ENCODE assay signal across 10 mouse cellular contexts in genomic region chr9:78479308-78479707, GRCm38 (mm10). TPM values are rescaled to one million over a fixed set of nuclear protein-coding genes. Genes with fewer than 3 reads are reported as not detected.
DNase-seq lines count a peak whose midpoint lies in the region; ATAC-seq and TF ChIP-seq lines count a peak whose summit lies in the region.
"Not testable (repeated sequence)": the region's sequence is repeated elsewhere in the genome, so short reads cannot be mapped to it uniquely, and the experiment has no call there.
"Had no signal": no experiment of that assay in that cellular context is flagged by ENCODE, and none has a peak within 500 bp of the region (broad histone marks: within the 10 kb centered on the region; RNA-seq: fewer than 3 reads in every experiment).

No protein-coding gene starts in this region.

- not testable (repeated sequence) for ATAC-seq in forebrain, embryonic 11.5 days (replicated peaks; ENCODE audit: low FRiP score); heart, embryonic 13.5 days (ENCODE audit: extremely low read depth, insufficient number of reproducible peaks, low FRiP score, low TSS enrichment); hindbrain, postnatal 0 days; limb, embryonic 11.5 days (ENCODE audit: insufficient number of reproducible peaks, low FRiP score, low TSS enrichment, low read depth); liver, postnatal 0 days; midbrain, postnatal 0 days (ENCODE audit: low FRiP score); stomach, postnatal 0 days (ENCODE audit: low FRiP score, low TSS enrichment)

- H3K9me3 ChIP-seq in forebrain, embryonic 11.5 days (ENCODE audit: control insufficient read depth, low read length); heart, embryonic 13.5 days; hindbrain, postnatal 0 days (ENCODE audit: low read length); limb, embryonic 11.5 days (ENCODE audit: control insufficient read depth, low read length); liver, postnatal 0 days (ENCODE audit: low read length); midbrain, postnatal 0 days (ENCODE audit: low read length); stomach, postnatal 0 days (ENCODE audit: control insufficient read depth, low read length): not testable (repeated sequence)

- peak overlapping the region; percentile 53 for H3K9ac ChIP-seq in forebrain, embryonic 11.5 days (ENCODE audit: low read length)
- peak overlapping the region; percentile 100 for H3K9ac ChIP-seq in heart, embryonic 13.5 days
- H3K9ac ChIP-seq in hindbrain, postnatal 0 days (replicated peaks; ENCODE audit: low read length); limb, embryonic 11.5 days (ENCODE audit: low read length); midbrain, postnatal 0 days (replicated peaks; ENCODE audit: low read length, poor library complexity, severe bottlenecking); stomach, postnatal 0 days (ENCODE audit: low read length): not testable (repeated sequence)
- H3K9ac ChIP-seq in liver, postnatal 0 days (replicated peaks), result peak overlapping the region; percentile 51

- not testable (repeated sequence) for H3K27me3 ChIP-seq in forebrain, embryonic 11.5 days (ENCODE audit: control insufficient read depth, insufficient read depth, low read length); heart, embryonic 13.5 days (replicated peaks); hindbrain, postnatal 0 days (ENCODE audit: insufficient read depth, low read length); limb, embryonic 11.5 days (ENCODE audit: control insufficient read depth, insufficient read depth, low read length); liver, postnatal 0 days (ENCODE audit: insufficient read depth, low read length); midbrain, postnatal 0 days (ENCODE audit: insufficient read depth, low read length); stomach, postnatal 0 days (ENCODE audit: control insufficient read depth, insufficient read depth, low read length)

- 31% methylated on average over 8 of the region's 8 CpGs for whole genome bisulfite sequencing in forebrain, embryonic 11.5 days
- 28% methylated on average over 8 of the region's 8 CpGs for WGBS in heart, embryonic 13.5 days
- WGBS in hindbrain, postnatal 0 days, result 13% methylated on average over 8 of the region's 8 CpGs
- 35% methylated on average over 8 of the region's 8 CpGs for WGBS in limb, embryonic 11.5 days
- WGBS in liver, postnatal 0 days (ENCODE audit: insufficient replicate concordance), result 29% methylated on average over 8 of the region's 8 CpGs
- WGBS in midbrain, postnatal 0 days, result 24% methylated on average over 7 of the region's 8 CpGs
- 24% methylated on average over 7 of the region's 8 CpGs for WGBS in stomach, postnatal 0 days

- peak overlapping the region; percentile 99 for H3K4me3 ChIP-seq in forebrain, embryonic 11.5 days (ENCODE audit: low read depth, low read length)
- peak overlapping the region; percentile 100 for H3K4me3 ChIP-seq in heart, embryonic 13.5 days
- H3K4me3 ChIP-seq in hindbrain, postnatal 0 days (ENCODE audit: low read length), result peak overlapping the region; percentile 21; the same call in 1 of the 2 replicates
- peak overlapping the region; percentile 99 for H3K4me3 ChIP-seq in limb, embryonic 11.5 days (ENCODE audit: low read depth, low read length)
- peak overlapping the region; percentile 94 for H3K4me3 ChIP-seq in liver, postnatal 0 days (ENCODE audit: low read depth, low read length)
- H3K4me3 ChIP-seq in midbrain, postnatal 0 days (ENCODE audit: low read depth, low read length), result peak overlapping the region; percentile 97
- H3K4me3 ChIP-seq in stomach, postnatal 0 days (ENCODE audit: low read depth, low read length), result peak overlapping the region; percentile 12; the same call in 1 of the 2 replicates

- not testable (repeated sequence) for TF ChIP-seq CTCF in hindbrain, postnatal 0 days (IDR thresholded peaks at IDR 0.05; ENCODE audit: low read depth); liver, postnatal 0 days (IDR thresholded peaks at IDR 0.05; ENCODE audit: low read depth); midbrain, postnatal 0 days (IDR thresholded peaks at IDR 0.05); stomach, postnatal 0 days (IDR thresholded peaks at IDR 0.05; ENCODE audit: low read depth)

- peak; percentile 38 for DNase-seq in adipocyte (ENCODE audit: low spot score)
- DNase-seq in forebrain, embryonic 11.5 days (ENCODE audit: low spot score); hindbrain, postnatal 0 days (ENCODE audit: low spot score); limb, embryonic 11.5 days (ENCODE audit: low spot score); liver, postnatal 0 days; midbrain, postnatal 0 days (ENCODE audit: low spot score); stomach, postnatal 0 days (ENCODE audit: low spot score): not testable (repeated sequence)

- not testable (repeated sequence) for H3K36me3 ChIP-seq in forebrain, embryonic 11.5 days (ENCODE audit: control insufficient read depth, insufficient read depth, low read length)
- H3K36me3 ChIP-seq in heart, embryonic 13.5 days, result peaks cover 47% of the 10 kb centered on the region
- peaks cover 24% of the 10 kb centered on the region for H3K36me3 ChIP-seq in hindbrain, postnatal 0 days (ENCODE audit: insufficient read depth, low read length)
- H3K36me3 ChIP-seq in limb, embryonic 11.5 days (ENCODE audit: control insufficient read depth, insufficient read depth, low read length), result peaks cover 11% of the 10 kb centered on the region; the same call in 1 of the 2 replicates
- H3K36me3 ChIP-seq in liver, postnatal 0 days (replicated peaks; ENCODE audit: insufficient read depth, low read length), result peaks cover 40% of the 10 kb centered on the region
- H3K36me3 ChIP-seq in midbrain, postnatal 0 days (ENCODE audit: insufficient read depth, low read length), result peaks cover 14% of the 10 kb centered on the region; the same call in 1 of the 2 replicates
- H3K36me3 ChIP-seq in stomach, postnatal 0 days (ENCODE audit: control insufficient read depth, insufficient read depth, low read length), result peaks cover 19% of the 10 kb centered on the region; the same call in 1 of the 2 replicates

- H3K27ac ChIP-seq in forebrain, embryonic 11.5 days (ENCODE audit: low read depth, low read length); heart, embryonic 13.5 days (replicated peaks); hindbrain, postnatal 0 days; limb, embryonic 11.5 days (replicated peaks; ENCODE audit: low read depth, low read length); midbrain, postnatal 0 days (ENCODE audit: low read depth, low read length); stomach, postnatal 0 days (replicated peaks): not testable (repeated sequence)
- 0 out of 2 replicates have a peak overlapping the region, but pooled peaks have one; percentile 18 for H3K27ac ChIP-seq in liver, postnatal 0 days (ENCODE audit: low read depth)

- not testable (repeated sequence) for TF ChIP-seq EP300 in liver, postnatal 0 days (IDR thresholded peaks at IDR 0.05; ENCODE audit: low read depth); stomach, postnatal 0 days (optimal IDR thresholded peaks at IDR 0.05)

- H3K4me2 ChIP-seq in forebrain, embryonic 11.5 days (ENCODE audit: low read depth, low read length, severe bottlenecking), result peak overlapping the region; percentile 59
- peak overlapping the region; percentile 78 for H3K4me2 ChIP-seq in heart, embryonic 13.5 days
- peak overlapping the region; percentile 59 for H3K4me2 ChIP-seq in hindbrain, postnatal 0 days (ENCODE audit: low read depth, low read length)
- H3K4me2 ChIP-seq in limb, embryonic 11.5 days (ENCODE audit: low read depth, severe bottlenecking), result peak overlapping the region; percentile 56
- H3K4me2 ChIP-seq in liver, postnatal 0 days (ENCODE audit: low read depth, low read length), result peak overlapping the region; percentile 84
- H3K4me2 ChIP-seq in midbrain, postnatal 0 days (ENCODE audit: low read depth, low read length, poor library complexity, severe bottlenecking), result peak overlapping the region; percentile 54
- peak overlapping the region; percentile 60; the same call in 1 of the 2 replicates for H3K4me2 ChIP-seq in stomach, postnatal 0 days (replicated peaks; ENCODE audit: low read depth)

- H3K4me1 ChIP-seq in forebrain, embryonic 11.5 days (replicated peaks; ENCODE audit: control insufficient read depth, insufficient read depth, low read length); hindbrain, postnatal 0 days (ENCODE audit: insufficient read depth, low read length); limb, embryonic 11.5 days (ENCODE audit: control insufficient read depth, insufficient read depth, low read length); liver, postnatal 0 days (ENCODE audit: insufficient read depth); midbrain, postnatal 0 days (ENCODE audit: insufficient read depth, low read length); stomach, postnatal 0 days (replicated peaks; ENCODE audit: control insufficient read depth, insufficient read depth): not testable (repeated sequence)
- H3K4me1 ChIP-seq in heart, embryonic 13.5 days, result peaks cover 30% of the 10 kb centered on the region

RNA-seq across cellular contexts. Expression of gene Eef1a1, which starts 9.6 kb away (rescaled TPM):
- 4,522 and 4,661 TPM in 2 replicates for polyA plus RNA-seq in forebrain, embryonic 11.5 days (2014; fragmentation: Nextera tagmentation; extraction: Ambion mirVana)
- 3,078 and 3,363 TPM in 2 replicates for polyA plus RNA-seq in heart, embryonic 13.5 days (2015; fragmentation: Nextera tagmentation; extraction: Ambion mirVana)
- total RNA-seq in hindbrain, postnatal 0 days (2014; rRNA removed), result 5,514 and 5,628 TPM in 2 replicates
- polyA plus RNA-seq in hindbrain, postnatal 0 days (2015; fragmentation: Nextera tagmentation; extraction: Ambion mirVana), result 2,472 and 2,549 TPM in 2 replicates
- 5,036 and 5,240 TPM in 2 replicates for polyA plus RNA-seq in limb, embryonic 11.5 days (2014; fragmentation: Nextera tagmentation; extraction: Ambion mirVana)
- 1,946 and 1,972 TPM in 2 replicates for polyA plus RNA-seq in liver, postnatal 0 days (2015; fragmentation: Nextera tagmentation; extraction: Ambion mirVana)
- total RNA-seq in midbrain, postnatal 0 days (2014; rRNA removed), result 6,169 and 7,035 TPM in 2 replicates
- polyA plus RNA-seq in midbrain, postnatal 0 days (2015; fragmentation: Nextera tagmentation; extraction: Ambion mirVana), result 2,410 and 2,461 TPM in 2 replicates
- polyA plus RNA-seq in stomach, postnatal 0 days (2015; fragmentation: Nextera tagmentation; extraction: Ambion mirVana), result 2,673 and 2,818 TPM in 2 replicates

RNA-seq across cellular contexts. Expression of gene Gm17324, which starts 30.7 kb away (rescaled TPM):
- 0.72 and 0.80 TPM in 2 replicates for polyA plus RNA-seq in forebrain, embryonic 11.5 days (2014; fragmentation: Nextera tagmentation; extraction: Ambion mirVana)
- polyA plus RNA-seq in heart, embryonic 13.5 days (2015; fragmentation: Nextera tagmentation; extraction: Ambion mirVana), result 0.51 and 0.71 TPM in 2 replicates
- 2.5 TPM in 1 of 2 replicates, not detected in the other for total RNA-seq in hindbrain, postnatal 0 days (2014; rRNA removed)
- 2.3 and 3.4 TPM in 2 replicates for polyA plus RNA-seq in hindbrain, postnatal 0 days (2015; fragmentation: Nextera tagmentation; extraction: Ambion mirVana)
- polyA plus RNA-seq in limb, embryonic 11.5 days (2014; fragmentation: Nextera tagmentation; extraction: Ambion mirVana), result 0.36 and 0.54 TPM in 2 replicates
- 0.70 and 0.75 TPM in 2 replicates for polyA plus RNA-seq in liver, postnatal 0 days (2015; fragmentation: Nextera tagmentation; extraction: Ambion mirVana)
- 0.47 and 5.4 TPM in 2 replicates for total RNA-seq in midbrain, postnatal 0 days (2014; rRNA removed)
- polyA plus RNA-seq in midbrain, postnatal 0 days (2015; fragmentation: Nextera tagmentation; extraction: Ambion mirVana), result 3.7 and 4.1 TPM in 2 replicates
- 0.72 and 1.1 TPM in 2 replicates for polyA plus RNA-seq in stomach, postnatal 0 days (2015; fragmentation: Nextera tagmentation; extraction: Ambion mirVana)
- total RNA-seq: heart, adult 8-10 months had no signal
- polyA plus RNA-seq: macrophage had no signal

RNA-seq across cellular contexts. Expression of gene Mto1, which starts 31.3 kb away (rescaled TPM):
- 28.0 and 30.6 TPM in 2 replicates for polyA plus RNA-seq in forebrain, embryonic 11.5 days (2014; fragmentation: Nextera tagmentation; extraction: Ambion mirVana)
- 26.4 and 29.5 TPM in 2 replicates for polyA plus RNA-seq in heart, embryonic 13.5 days (2015; fragmentation: Nextera tagmentation; extraction: Ambion mirVana)
- 25.7 and 36.3 TPM in 2 replicates for total RNA-seq in hindbrain, postnatal 0 days (2014; rRNA removed)
- polyA plus RNA-seq in hindbrain, postnatal 0 days (2015; fragmentation: Nextera tagmentation; extraction: Ambion mirVana), result 20.9 and 22.0 TPM in 2 replicates
- polyA plus RNA-seq in limb, embryonic 11.5 days (2014; fragmentation: Nextera tagmentation; extraction: Ambion mirVana), result 22.1 and 22.6 TPM in 2 replicates
- 10.9 and 11.5 TPM in 2 replicates for polyA plus RNA-seq in liver, postnatal 0 days (2015; fragmentation: Nextera tagmentation; extraction: Ambion mirVana)
- total RNA-seq in midbrain, postnatal 0 days (2014; rRNA removed), result 27.1 and 27.5 TPM in 2 replicates
- polyA plus RNA-seq in midbrain, postnatal 0 days (2015; fragmentation: Nextera tagmentation; extraction: Ambion mirVana), result 18.5 and 18.7 TPM in 2 replicates
- polyA plus RNA-seq in stomach, postnatal 0 days (2015; fragmentation: Nextera tagmentation; extraction: Ambion mirVana), result 11.7 and 12.1 TPM in 2 replicates

RNA-seq across cellular contexts. Expression of gene Cgas, which starts 36.3 kb away (rescaled TPM):
- 0.39 and 0.44 TPM in 2 replicates for polyA plus RNA-seq in forebrain, embryonic 11.5 days (2014; fragmentation: Nextera tagmentation; extraction: Ambion mirVana)
- polyA plus RNA-seq in heart, embryonic 13.5 days (2015; fragmentation: Nextera tagmentation; extraction: Ambion mirVana), result 0.64 and 0.76 TPM in 2 replicates
- total RNA-seq in hindbrain, postnatal 0 days (2014; rRNA removed), result 0.61 and 0.63 TPM in 2 replicates
- 0.71 and 0.88 TPM in 2 replicates for polyA plus RNA-seq in hindbrain, postnatal 0 days (2015; fragmentation: Nextera tagmentation; extraction: Ambion mirVana)
- 0.92 and 1.3 TPM in 2 replicates for polyA plus RNA-seq in limb, embryonic 11.5 days (2014; fragmentation: Nextera tagmentation; extraction: Ambion mirVana)
- polyA plus RNA-seq in liver, postnatal 0 days (2015; fragmentation: Nextera tagmentation; extraction: Ambion mirVana), result 0.85 and 0.92 TPM in 2 replicates
- total RNA-seq in midbrain, postnatal 0 days (2014; rRNA removed), result 0.55 and 0.71 TPM in 2 replicates
- 0.56 and 0.74 TPM in 2 replicates for polyA plus RNA-seq in midbrain, postnatal 0 days (2015; fragmentation: Nextera tagmentation; extraction: Ambion mirVana)
- 1.4 and 1.6 TPM in 2 replicates for polyA plus RNA-seq in stomach, postnatal 0 days (2015; fragmentation: Nextera tagmentation; extraction: Ambion mirVana)

Comparison
In these comparisons a context has a peak if more than half of its experiments do, and no peak if none do; other contexts are left out.
1. H3K4me3 ChIP-seq: peak in every context shown above with its lines; median percentile 100 in heart, embryonic 13.5 days; 99 in forebrain, embryonic 11.5 days; 99 in limb, embryonic 11.5 days; 97 in midbrain, postnatal 0 days; 94 in liver, postnatal 0 days; 21 in hindbrain, postnatal 0 days; 12 in stomach, postnatal 0 days.